Comparison of ENCODE assay signal across 8 mouse cellular contexts in genomic region chr7:44471880-44472557, GRCm38 (mm10). TPM values are rescaled to one million over a fixed set of nuclear protein-coding genes. Genes with fewer than 3 reads are reported as not detected.
A peak's percentile ranks its signal among the peaks of the same experiment; 100 is the strongest.
DNase-seq lines count a peak whose midpoint lies in the region; ATAC-seq lines count a peak whose summit lies in the region.

No protein-coding gene starts in this region.

- H3K4me3 ChIP-seq in hindbrain, embryonic 10.5 days, result no peak overlapping the region
- no peak overlapping the region for H3K4me3 ChIP-seq in hindbrain, embryonic 14.5 days (replicated peaks; ENCODE audit: low read length)
- no peak overlapping the region for H3K4me3 ChIP-seq in liver, embryonic 13.5 days (replicated peaks)

- H3K9me3 ChIP-seq in hindbrain, embryonic 10.5 days, result no peaks in the 10 kb centered on the region
- no peaks in the 10 kb centered on the region for H3K9me3 ChIP-seq in hindbrain, embryonic 14.5 days (ENCODE audit: control insufficient read depth, low read length)
- no peaks in the 10 kb centered on the region for H3K9me3 ChIP-seq in liver, embryonic 13.5 days (replicated peaks)

- 0 out of 2 replicates have a peak, but pooled peaks cover 4% of the 10 kb centered on the region for H3K36me3 ChIP-seq in hindbrain, embryonic 10.5 days
- H3K36me3 ChIP-seq in hindbrain, embryonic 14.5 days (replicated peaks; ENCODE audit: control insufficient read depth, insufficient read depth), result no peaks in the 10 kb centered on the region
- peaks cover 26% of the 10 kb centered on the region for H3K36me3 ChIP-seq in liver, embryonic 13.5 days

- H3K27me3 ChIP-seq in hindbrain, embryonic 10.5 days (ENCODE audit: insufficient read depth, poor library complexity, severe bottlenecking), result peaks cover 34% of the 10 kb centered on the region
- H3K27me3 ChIP-seq in hindbrain, embryonic 14.5 days (ENCODE audit: control insufficient read depth, insufficient read depth, low read length), result peaks cover 6% of the 10 kb centered on the region; the same call in 1 of the 2 replicates
- H3K27me3 ChIP-seq in liver, embryonic 13.5 days, result peaks cover 41% of the 10 kb centered on the region

- no peak for ATAC-seq in hindbrain, embryonic 14.5 days (ENCODE audit: low FRiP score)
- no peak for ATAC-seq in liver, embryonic 13.5 days (ENCODE audit: low read depth)
- no peak for ATAC-seq in CD4-positive, CD25-positive, alpha-beta regulatory T cell, adult 4 months

- peak overlapping the region; percentile 91 for H3K27ac ChIP-seq in hindbrain, embryonic 10.5 days
- H3K27ac ChIP-seq in hindbrain, embryonic 14.5 days, result no peak overlapping the region
- peak overlapping the region; percentile 97 for H3K27ac ChIP-seq in liver, embryonic 13.5 days

- 56% methylated on average over 6 of the region's 6 CpGs for WGBS in hindbrain, embryonic 10.5 days
- 48% methylated on average over 6 of the region's 6 CpGs for WGBS in hindbrain, embryonic 14.5 days
- 49% methylated on average over 6 of the region's 6 CpGs for WGBS in liver, embryonic 13.5 days (ENCODE audit: insufficient replicate concordance)

- DNase-seq in hindbrain, embryonic 10.5 days (ENCODE audit: low spot score), result no peak
- no peak for DNase-seq in hindbrain, embryonic 14.5 days (ENCODE audit: low spot score)
- DNase-seq in brain, adult 2 months (ENCODE audit: low read depth, low spot score), result peak; percentile 82
- DNase-seq in heart, adult 11 months, result peak; percentile 99
- DNase-seq in liver, embryonic 13.5 days, result no peak
- no peak for DNase-seq in MN1 (ENCODE audit: low spot score)
- no peak for DNase-seq in urinary bladder, postnatal 36 days (ENCODE audit: low spot score in 2 of 2)

- no peak overlapping the region for H3K4me2 ChIP-seq in hindbrain, embryonic 14.5 days (replicated peaks)
- no peak overlapping the region for H3K4me2 ChIP-seq in liver, embryonic 13.5 days

- H3K4me1 ChIP-seq in hindbrain, embryonic 10.5 days (replicated peaks), result peaks cover 81% of the 10 kb centered on the region
- peaks cover 38% of the 10 kb centered on the region for H3K4me1 ChIP-seq in hindbrain, embryonic 14.5 days (replicated peaks; ENCODE audit: control insufficient read depth, insufficient read depth, low read length)
- H3K4me1 ChIP-seq in liver, embryonic 13.5 days (replicated peaks), result peaks cover 76% of the 10 kb centered on the region

- H3K9ac ChIP-seq in hindbrain, embryonic 14.5 days, result no peak overlapping the region; the same call in 1 of the 2 replicates
- peak overlapping the region; percentile 92; the same call in 1 of the 2 replicates for H3K9ac ChIP-seq in liver, embryonic 13.5 days

RNA-seq across cellular contexts. Expression of gene Josd2, which starts 4.2 kb away (rescaled TPM):
- 86.2 and 89.2 TPM in 2 replicates for polyA plus RNA-seq in hindbrain, embryonic 10.5 days (2016; fragmentation: Nextera tagmentation; extraction: Ambion mirVana)
- polyA plus RNA-seq in hindbrain, embryonic 14.5 days (2014; fragmentation: Nextera tagmentation; extraction: Ambion mirVana), result 26.9 and 33.4 TPM in 2 replicates
- 170 and 176 TPM in 2 replicates for polyA plus RNA-seq in liver, embryonic 13.5 days (2015; fragmentation: Nextera tagmentation; extraction: Ambion mirVana)
- 10 to 100 TPM; 54.9 to 76.4 TPM for polyA plus RNA-seq in CD4-positive, CD25-positive, alpha-beta regulatory T cell, adult 4 months (2017; shearing (Covaris generic))

RNA-seq across cellular contexts. Expression of gene Aspdh, which starts 6.8 kb away (rescaled TPM):
- polyA plus RNA-seq in hindbrain, embryonic 10.5 days (2016; fragmentation: Nextera tagmentation; extraction: Ambion mirVana), result 0.78 and 1.8 TPM in 2 replicates
- 3.4 and 5.1 TPM in 2 replicates for polyA plus RNA-seq in hindbrain, embryonic 14.5 days (2014; fragmentation: Nextera tagmentation; extraction: Ambion mirVana)
- 6.0 and 6.9 TPM in 2 replicates for polyA plus RNA-seq in liver, embryonic 13.5 days (2015; fragmentation: Nextera tagmentation; extraction: Ambion mirVana)
- under 1 TPM in 1 of 2 experiments, not detected in 1; 0.73 TPM for polyA plus RNA-seq in CD4-positive, CD25-positive, alpha-beta regulatory T cell, adult 4 months (2017; shearing (Covaris generic))

RNA-seq across cellular contexts. Expression of gene Emc10, which starts 24.3 kb away (rescaled TPM):
- polyA plus RNA-seq in hindbrain, embryonic 10.5 days (2016; fragmentation: Nextera tagmentation; extraction: Ambion mirVana), result 102 and 122 TPM in 2 replicates
- polyA plus RNA-seq in hindbrain, embryonic 14.5 days (2014; fragmentation: Nextera tagmentation; extraction: Ambion mirVana), result 167 and 182 TPM in 2 replicates
- polyA plus RNA-seq in liver, embryonic 13.5 days (2015; fragmentation: Nextera tagmentation; extraction: Ambion mirVana), result 43.3 and 46.0 TPM in 2 replicates
- polyA plus RNA-seq in CD4-positive, CD25-positive, alpha-beta regulatory T cell, adult 4 months (2017; shearing (Covaris generic)), result 10 to 100 TPM; 15.2 to 16.1 TPM

RNA-seq across cellular contexts. Expression of gene Fam71e1, which starts 24.4 kb away (rescaled TPM):
- 17.1 and 20.5 TPM in 2 replicates for polyA plus RNA-seq in hindbrain, embryonic 10.5 days (2016; fragmentation: Nextera tagmentation; extraction: Ambion mirVana)
- 10.9 and 23.8 TPM in 2 replicates for polyA plus RNA-seq in hindbrain, embryonic 14.5 days (2014; fragmentation: Nextera tagmentation; extraction: Ambion mirVana)
- 1.3 and 1.5 TPM in 2 replicates for polyA plus RNA-seq in liver, embryonic 13.5 days (2015; fragmentation: Nextera tagmentation; extraction: Ambion mirVana)
- polyA plus RNA-seq in CD4-positive, CD25-positive, alpha-beta regulatory T cell, adult 4 months (2017; shearing (Covaris generic)), result 1 to 10 TPM; 3.9 to 5.4 TPM

RNA-seq across cellular contexts. Expression of gene Lrrc4b, which starts 43.2 kb away (rescaled TPM):
- polyA plus RNA-seq in hindbrain, embryonic 10.5 days (2016; fragmentation: Nextera tagmentation; extraction: Ambion mirVana), result 1.7 and 4.4 TPM in 2 replicates
- polyA plus RNA-seq in hindbrain, embryonic 14.5 days (2014; fragmentation: Nextera tagmentation; extraction: Ambion mirVana), result 26.4 and 26.5 TPM in 2 replicates
- not detected in 2 replicates for polyA plus RNA-seq in liver, embryonic 13.5 days (2015; fragmentation: Nextera tagmentation; extraction: Ambion mirVana)
- not detected for polyA plus RNA-seq in CD4-positive, CD25-positive, alpha-beta regulatory T cell, adult 4 months (2017; shearing (Covaris generic))

Comparison
In these comparisons a context has a peak if more than half of its experiments do, and no peak if none do; other contexts are left out.
1. DNase-seq: peak in brain, adult 2 months (single experiment) and heart, adult 11 months (single experiment); none in hindbrain, embryonic 10.5 days (single experiment), hindbrain, embryonic 14.5 days (single experiment), liver, embryonic 13.5 days (single experiment), MN1 (single experiment) and urinary bladder, postnatal 36 days (0 of 2).